Mouse (Mus musculus): ENCODE results near the gene Pparg.

- TF ChIP-seq POLR2A (IDR thresholded peaks at IDR 0.05; ENCODE audit: extremely low read depth, insufficient read depth, low read length) (no peak), CTCF (IDR thresholded peaks at IDR 0.05; ENCODE audit: extremely low read depth, insufficient read depth, low read length) (no peak)
These were observed 72.0 kb downstream of the Pparg start for GRCm38 (mm10) chr6:115432726-115433125.
